Mouse (Mus musculus) yolk sac, embryonic 10.5 days (tissue): ENCODE data around the gene Bdh1.
"Not testable (repeated sequence)": the region's sequence is repeated elsewhere in the genome, so short reads cannot be mapped to it uniquely, and the experiment has no call there.

ENCODE experiments used
- DNase-seq: peaks from one replicate; pipeline ENCODE4 v3.0.0-alpha.2; 2017; ENCODE audit warnings: low spot score

Bdh1 gene

GRCm38 (mm10) chr16:31464953-31465352 is 42.9 kb downstream of the Bdh1 start:
- DNase-seq: no peak

- DNase-seq: no peak
Measured at GRCm38 (mm10) chr16:31465630-31466029, 43.5 kb downstream of the Bdh1 start.

GRCm38 (mm10) chr16:31466106-31466505 is 44.0 kb downstream of the Bdh1 start:
- no peak for DNase-seq

- not testable (repeated sequence) for DNase-seq
Measured at GRCm38 (mm10) chr16:31470819-31471218, 48.7 kb downstream of the Bdh1 start.

- no peak for DNase-seq
Measured at GRCm38 (mm10) chr16:31471994-31472393, 49.9 kb downstream of the Bdh1 start.

GRCm38 (mm10) chr16:31473226-31473625 is 51.1 kb downstream of the Bdh1 start:
- DNase-seq: no peak

- DNase-seq: no peak
Measured at GRCm38 (mm10) chr16:31475123-31475968, 53.3 kb downstream of the Bdh1 start.

- no peak for DNase-seq
Measured at GRCm38 (mm10) chr16:31476872-31477603, 55.0 kb downstream of the Bdh1 start.

- DNase-seq: no peak
Measured at GRCm38 (mm10) chr16:31485336-31485735, 63.3 kb downstream of the Bdh1 start.

- DNase-seq: no peak
Measured at GRCm38 (mm10) chr16:31487266-31487665, 65.2 kb downstream of the Bdh1 start.

- DNase-seq: no peak
Measured at GRCm38 (mm10) chr16:31489096-31489495, 67.0 kb downstream of the Bdh1 start.

- no peak for DNase-seq
Measured at GRCm38 (mm10) chr16:31490967-31491366, 68.9 kb downstream of the Bdh1 start.

GRCm38 (mm10) chr16:31492921-31493549 is 71.0 kb downstream of the Bdh1 start:
- no peak for DNase-seq

- DNase-seq: no peak
Measured at GRCm38 (mm10) chr16:31493550-31493965, 71.5 kb downstream of the Bdh1 start.

- DNase-seq: no peak
Measured at GRCm38 (mm10) chr16:31493991-31494390, 71.9 kb downstream of the Bdh1 start.

GRCm38 (mm10) chr16:31495356-31495755 is 73.3 kb downstream of the Bdh1 start:
- no peak for DNase-seq

- no peak for DNase-seq
Measured at GRCm38 (mm10) chr16:31495769-31496168, 73.7 kb downstream of the Bdh1 start.

GRCm38 (mm10) chr16:31498336-31498735 is 76.3 kb downstream of the Bdh1 start:
- no peak for DNase-seq

GRCm38 (mm10) chr16:31499021-31499420 is 76.9 kb downstream of the Bdh1 start:
- DNase-seq: no peak

GRCm38 (mm10) chr16:31499681-31500310 is 77.7 kb downstream of the Bdh1 start:
- no peak for DNase-seq

GRCm38 (mm10) chr16:31500532-31500931 is 78.5 kb downstream of the Bdh1 start:
- no peak for DNase-seq
